Mouse (Mus musculus) bone marrow, adult 2 months (tissue): ENCODE measurements at regions not wholly inside any gene's neighbourhood (a gene's known extent, or its start where the extent isn't known, plus 50 kb on each side); places are given as distances from the start of the nearest gene placed in this dataset.

Source experiments
- CTCF ChIP-seq: fragments of 200-500 bp; IDR thresholded peaks from 2 replicates; pipeline ENCODE4 v1.5.1; 2011; ENCODE audit warnings: low read length, control low read depth; ENCODE audit not compliant: control insufficient read depth, insufficient read depth
- POLR2A ChIP-seq: fragments of 200-500 bp; IDR thresholded peaks from 2 replicates; pipeline ENCODE4 v1.6.1; 2011; ENCODE audit warnings: low read depth, mild to moderate bottlenecking, control low read depth, low read length, borderline replicate concordance; ENCODE audit not compliant: control insufficient read depth

DNA sequence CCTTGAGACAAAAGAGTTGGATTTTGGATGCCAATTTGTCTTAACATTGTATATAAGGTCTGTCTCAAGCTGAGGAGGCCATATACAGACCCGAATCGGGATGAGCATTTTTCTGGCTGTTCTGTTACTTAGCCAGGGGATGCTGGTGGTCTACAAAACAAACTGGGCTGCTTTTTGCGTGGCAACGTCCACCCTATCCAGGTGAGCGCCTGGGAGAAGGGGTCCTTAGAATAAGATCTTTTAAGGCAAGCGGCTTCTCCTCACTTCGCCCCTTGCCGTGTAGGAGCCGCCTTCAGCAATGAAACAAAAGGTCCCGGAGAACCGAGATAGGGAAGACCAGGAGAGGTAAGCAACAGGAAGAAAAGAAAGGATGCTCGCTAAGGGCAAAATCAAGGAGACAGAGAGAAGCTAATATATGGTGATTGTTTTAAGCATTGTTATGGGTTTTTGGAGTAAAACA lies 171.2 kb upstream of the 9630041A04Rik start:
- no peak for TF ChIP-seq CTCF
- no peak for TF ChIP-seq POLR2A
